Mouse (Mus musculus) naive thymus-derived CD4-positive, alpha-beta T cell, adult 2 months (primary cell): ENCODE results near the gene Rrp36.

ENCODE experiments used
- DNase-seq: peaks from one replicate; pipeline ENCODE4 v3.0.0-alpha.2; 2011; ENCODE audit warnings: low read depth

Rrp36 gene

GRCm38 (mm10) chr17:46646322-46646662 lies 27.9 kb downstream of the Rrp36 start:
- no peak for DNase-seq

GRCm38 (mm10) chr17:46645561-46646321 lies 28.4 kb downstream of the Rrp36 start, which contains the start of the genes Klc4 and Mrpl2:
Gene Klc4 (minus strand): TSS chr17:46646022.
Gene Mrpl2 (plus strand): TSS chr17:46646229.
- peak; percentile 99 for DNase-seq

GRCm38 (mm10) chr17:46644916-46645475 lies 29.2 kb downstream of the Rrp36 start:
- no peak for DNase-seq

GRCm38 (mm10) chr17:46644152-46644805 lies 29.9 kb downstream of the Rrp36 start:
- DNase-seq: no peak

- no peak for DNase-seq
These were observed 32.1 kb downstream of the Rrp36 start for GRCm38 (mm10) chr17:46642060-46642459.

- DNase-seq: no peak
These were observed 34.2 kb downstream of the Rrp36 start for GRCm38 (mm10) chr17:46639929-46640328.

GRCm38 (mm10) chr17:46636831-46637523 lies 37.2 kb downstream of the Rrp36 start:
- peak; percentile 80 for DNase-seq

GRCm38 (mm10) chr17:46629685-46630441 lies 44.3 kb downstream of the Rrp36 start:
- no peak for DNase-seq

- no peak for DNase-seq
These were observed 45.1 kb downstream of the Rrp36 start, which contains the start of gene Ptk7 for GRCm38 (mm10) chr17:46628791-46629684. Gene Ptk7 (minus strand): TSS chr17:46629504.

GRCm38 (mm10) chr17:46628471-46628790 lies 45.7 kb downstream of the Rrp36 start:
- no peak for DNase-seq

GRCm38 (mm10) chr17:46627409-46627808 lies 46.7 kb downstream of the Rrp36 start:
- no peak for DNase-seq

- no peak for DNase-seq
These were observed 49.6 kb downstream of the Rrp36 start for GRCm38 (mm10) chr17:46624598-46624997.

GRCm38 (mm10) chr17:46623819-46624557 lies 50.2 kb downstream of the Rrp36 start:
- no peak for DNase-seq

GRCm38 (mm10) chr17:46622269-46622668 lies 51.9 kb downstream of the Rrp36 start:
- no peak for DNase-seq

- no peak for DNase-seq
These were observed 52.8 kb downstream of the Rrp36 start for GRCm38 (mm10) chr17:46621324-46621723.

- DNase-seq: no peak
These were observed 54.3 kb downstream of the Rrp36 start for GRCm38 (mm10) chr17:46619683-46620357.

GRCm38 (mm10) chr17:46618769-46619682 lies 55.1 kb downstream of the Rrp36 start:
- DNase-seq: no peak

- no peak for DNase-seq
These were observed 55.8 kb downstream of the Rrp36 start for GRCm38 (mm10) chr17:46618394-46618768.

- no peak for DNase-seq
These were observed 56.4 kb downstream of the Rrp36 start for GRCm38 (mm10) chr17:46617799-46618198.
